Mouse (Mus musculus) brain, embryonic 14.5 days (tissue): Measurements from ENCODE around the gene Tank.

ENCODE experiments used
- CTCF ChIP-seq: fragments of 200-500 bp; IDR thresholded peaks from 2 replicates; pipeline ENCODE4 v1.5.1; 2012; ENCODE audit warnings: inconsistent platforms, mild to moderate bottlenecking, moderate library complexity, borderline replicate concordance; ENCODE audit not compliant: insufficient read depth, insufficient read length; ENCODE audit errors: extremely low read depth
- POLR2A ChIP-seq: fragments of 200-500 bp; IDR thresholded peaks from 2 replicates; pipeline ENCODE4 v1.6.1; 2012; ENCODE audit warnings: mild to moderate bottlenecking, inconsistent platforms, borderline replicate concordance; ENCODE audit not compliant: poor library complexity, insufficient read depth, insufficient read length, severe bottlenecking; ENCODE audit errors: extremely low read depth

- TF ChIP-seq POLR2A (no peak), CTCF (no peak)
Observed at GRCm38 (mm10) chr2:61674555-61674954, 96.2 kb downstream of the Tank start.
